ENCODE assay signal across 8 mouse cellular contexts in genomic region chr1:52726371-52727055, GRCm38 (mm10). TPM values are rescaled to one million over a fixed set of nuclear protein-coding genes. Genes with fewer than 3 reads are reported as not detected.
DNase-seq lines count a peak whose midpoint lies in the region; ATAC-seq lines count a peak whose summit lies in the region.

No protein-coding gene starts in this region.

- intact Hi-C loops in left cerebral cortex, postnatal 14 days (cut with DNase I): loop anchor here (10.0 kb wide), 1 partner anchor 492 kb away; the partner anchor contains the start of gene Gls

- peak; percentile 60 for ATAC-seq in activated CD4-positive, CD25-positive, alpha-beta regulatory T cell, adult 4 months
- ATAC-seq in megakaryocyte, adult 5-6 weeks (ENCODE audit: poor library complexity, severe bottlenecking): peak; percentile 59

- peak; percentile 28 for DNase-seq in embryo, embryonic 10 days (ENCODE audit: low spot score)
- DNase-seq in gastrocnemius, postnatal 25 days: peak; percentile 52
- peak; percentile 68 for DNase-seq in induced T-regulatory cell, adult 2 months (ENCODE audit: low read depth)
- DNase-seq in left cerebral cortex, postnatal 14 days (ENCODE audit: low spot score in 2 of 2): peak; percentile 33
- DNase-seq in right cerebral cortex, adult 18-20 months: peak; percentile 62
- peak; percentile 53 for DNase-seq in urinary bladder, postnatal 14 days (ENCODE audit: low spot score)

RNA-seq across cellular contexts. Expression of gene Mfsd6, which starts 0.7 kb away (rescaled TPM):
- 1 to 10 TPM; 5.6 to 6.0 TPM for polyA plus RNA-seq in activated CD4-positive, CD25-positive, alpha-beta regulatory T cell, adult 4 months (2017; shearing (Covaris generic))
- 1 to 10 TPM; 6.3 to 6.5 TPM for total RNA-seq in gastrocnemius, postnatal 25 days (2021)
- 10 to 100 TPM; 68.8 to 70.5 TPM for total RNA-seq in left cerebral cortex, postnatal 14 days (2021)
- 30.6 and 33.0 TPM in 2 replicates for total RNA-seq in megakaryocyte, adult 5-6 weeks (2015)
- 26.8 and 31.8 TPM in 2 replicates for total RNA-seq in megakaryocyte, adult 5-6 weeks (2017)

Comparison
In these comparisons a context has a peak if more than half of its experiments do, and no peak if none do; other contexts are left out.
1. Peak in every context shown above with its lines: DNase-seq and ATAC-seq.